Mouse (Mus musculus): ENCODE data around the gene Fchsd2.

Gene Fchsd2

GRCm38 (mm10) chr7:101072123-101072740 is 20.4 kb upstream of the Fchsd2 start:
- DNase-seq = no peak

GRCm38 (mm10) chr7:101074170-101074767 is 18.4 kb upstream of the Fchsd2 start:
- no peak for DNase-seq

GRCm38 (mm10) chr7:101083562-101084166 is 9.0 kb upstream of the Fchsd2 start:
- no peak for DNase-seq

- no peak for DNase-seq
Measured at GRCm38 (mm10) chr7:101084816-101085456, 7.7 kb upstream of the Fchsd2 start.

GRCm38 (mm10) chr7:101085779-101086178 is 6.9 kb upstream of the Fchsd2 start:
- no peak for DNase-seq

GRCm38 (mm10) chr7:101088687-101089086 is 4.0 kb upstream of the Fchsd2 start:
- DNase-seq = no peak

- DNase-seq = no peak
Measured at GRCm38 (mm10) chr7:101089242-101089641, 3.4 kb upstream of the Fchsd2 start.

GRCm38 (mm10) chr7:101093231-101093630 is 568 bp downstream of the Fchsd2 start:
- no peak for DNase-seq

- no peak for DNase-seq
Measured at GRCm38 (mm10) chr7:101094746-101095145, 2.1 kb downstream of the Fchsd2 start.

GRCm38 (mm10) chr7:101095560-101095959 is 2.9 kb downstream of the Fchsd2 start:
- no peak for DNase-seq

GRCm38 (mm10) chr7:101096576-101096975 is 3.9 kb downstream of the Fchsd2 start:
- no peak for DNase-seq

GRCm38 (mm10) chr7:101097084-101097483 is 4.4 kb downstream of the Fchsd2 start:
- no peak for DNase-seq

- DNase-seq = no peak
Measured at GRCm38 (mm10) chr7:101099981-101100380, 7.3 kb downstream of the Fchsd2 start.

- DNase-seq = peak; percentile 84 to 86
Measured at GRCm38 (mm10) chr7:101101156-101101691, 8.6 kb downstream of the Fchsd2 start.

- DNase-seq = no peak
Measured at GRCm38 (mm10) chr7:101106666-101107065, 14.0 kb downstream of the Fchsd2 start.

- DNase-seq = peak in 1 of 2 experiments; percentile 18
Measured at GRCm38 (mm10) chr7:101107073-101107810, 14.6 kb downstream of the Fchsd2 start.

- DNase-seq = peak; percentile 98 to 99
Measured at GRCm38 (mm10) chr7:101107968-101108652, 15.4 kb downstream of the Fchsd2 start.

GRCm38 (mm10) chr7:101108653-101109005 is 16.0 kb downstream of the Fchsd2 start:
- no peak for DNase-seq

GRCm38 (mm10) chr7:101109006-101109855 is 16.6 kb downstream of the Fchsd2 start:
- DNase-seq = peak; percentile 54 to 61

GRCm38 (mm10) chr7:101109856-101110350 is 17.2 kb downstream of the Fchsd2 start:
- DNase-seq = peak; percentile 52 to 66

GRCm38 (mm10) chr7:101113410-101113809 is 20.7 kb downstream of the Fchsd2 start:
- DNase-seq = no peak

All from cerebellum, postnatal 25 days (tissue).